Mouse (Mus musculus) hindbrain, embryonic 13.5 days (tissue): ENCODE results near the gene Phlda2. TPM values are rescaled to one million over a fixed set of nuclear protein-coding genes. Genes with fewer than 3 reads are reported as not detected.

Experiments
- ATAC-seq: fragments of 200-750 bp; cut with Nextera tagmentation; 2 replicates; pipeline ENCODE4 v1.8.0; 2017; ENCODE audit warnings: moderate TSS enrichment; ENCODE audit not compliant: low FRiP score
- H3K27ac ChIP-seq: fragments of 300-500 bp; sonication (generic); 2 replicates; pipeline ENCODE4 v1.5.1; 2015; ENCODE audit warnings: inconsistent platforms, mild to moderate bottlenecking, moderate library complexity
- H3K27me3 ChIP-seq: fragments of 300-500 bp; sonication (generic); 2 replicates; pipeline ENCODE4 v1.6.1; 2015; ENCODE audit warnings: mild to moderate bottlenecking, inconsistent platforms
- H3K36me3 ChIP-seq: fragments of 300-500 bp; sonication (generic); 2 replicates; pipeline ENCODE4 v1.6.1; 2015; ENCODE audit warnings: mild to moderate bottlenecking, inconsistent platforms
- H3K4me1 ChIP-seq: fragments of 300-500 bp; sonication (generic); replicated peaks from 2 replicates; pipeline ENCODE4 v1.6.1; 2015; ENCODE audit warnings: inconsistent platforms
- H3K4me2 ChIP-seq: fragments of 300-500 bp; sonication (generic); 2 replicates; pipeline ENCODE4 v1.6.1; 2015; ENCODE audit warnings: inconsistent platforms, mild to moderate bottlenecking, moderate library complexity
- H3K4me3 ChIP-seq: fragments of 300-500 bp; sonication (generic); 2 replicates; pipeline ENCODE4 v1.5.1; 2015; ENCODE audit warnings: mild to moderate bottlenecking, inconsistent platforms
- H3K9ac ChIP-seq: fragments of 300-500 bp; sonication (generic); 2 replicates; pipeline ENCODE4 v1.6.1; 2015; ENCODE audit warnings: mild to moderate bottlenecking, inconsistent platforms
- H3K9me3 ChIP-seq: fragments of 300-500 bp; sonication (generic); 2 replicates; pipeline ENCODE4 v1.6.1; 2016; ENCODE audit warnings: inconsistent platforms
- WGBS: fragments of 180-500 bp; shearing (Covaris S2); methylation state at CpG from one replicate; pipeline ENCODE4 v1.1.7; 2015; 5-methylcytosine and 5-hydroxymethylcytosine counted together
- polyA plus RNA-seq: library from polyadenylated mRNA; unstranded; fragments of >200 nt; fragmentation: Nextera tagmentation; extraction: Ambion mirVana; gene quantifications from 2 replicates; pipeline ENCODE4 v1.2.1, GENCODE M21; 2015

The Phlda2 gene
- polyA plus RNA-seq, 1 experiment from 2014 or later, result 0.53 TPM

DNA sequence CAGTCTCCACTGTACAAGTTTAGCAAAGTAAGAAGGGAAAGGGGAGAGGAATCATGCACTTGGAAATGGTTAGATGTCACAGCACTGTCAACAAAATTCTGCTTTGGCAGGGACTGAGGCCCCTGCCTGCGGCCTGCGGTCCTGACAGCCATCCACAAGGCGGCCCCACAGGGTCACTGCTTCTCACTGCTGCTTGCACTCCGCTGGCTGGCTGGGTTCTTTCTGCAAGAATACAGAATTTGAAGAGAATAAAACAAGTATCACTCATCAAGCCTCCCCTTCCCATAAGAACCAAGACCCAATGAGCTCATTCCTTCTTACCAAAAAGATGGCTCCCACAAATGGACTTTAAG lies 11.4 kb upstream of the Phlda2 start:
- no peaks in the 10 kb centered on the region for H3K27me3 ChIP-seq
- no peak overlapping the region for H3K27ac ChIP-seq
- no peak overlapping the region for H3K9ac ChIP-seq
- H3K4me2 ChIP-seq, result no peak overlapping the region
- H3K4me3 ChIP-seq, result no peak overlapping the region
- ATAC-seq, result no peak
- no peaks in the 10 kb centered on the region for H3K4me1 ChIP-seq
- peaks cover 70% of the 10 kb centered on the region for H3K36me3 ChIP-seq
- no peaks in the 10 kb centered on the region for H3K9me3 ChIP-seq
- 93% methylated on average over 4 of the region's 4 CpGs for WGBS

DNA sequence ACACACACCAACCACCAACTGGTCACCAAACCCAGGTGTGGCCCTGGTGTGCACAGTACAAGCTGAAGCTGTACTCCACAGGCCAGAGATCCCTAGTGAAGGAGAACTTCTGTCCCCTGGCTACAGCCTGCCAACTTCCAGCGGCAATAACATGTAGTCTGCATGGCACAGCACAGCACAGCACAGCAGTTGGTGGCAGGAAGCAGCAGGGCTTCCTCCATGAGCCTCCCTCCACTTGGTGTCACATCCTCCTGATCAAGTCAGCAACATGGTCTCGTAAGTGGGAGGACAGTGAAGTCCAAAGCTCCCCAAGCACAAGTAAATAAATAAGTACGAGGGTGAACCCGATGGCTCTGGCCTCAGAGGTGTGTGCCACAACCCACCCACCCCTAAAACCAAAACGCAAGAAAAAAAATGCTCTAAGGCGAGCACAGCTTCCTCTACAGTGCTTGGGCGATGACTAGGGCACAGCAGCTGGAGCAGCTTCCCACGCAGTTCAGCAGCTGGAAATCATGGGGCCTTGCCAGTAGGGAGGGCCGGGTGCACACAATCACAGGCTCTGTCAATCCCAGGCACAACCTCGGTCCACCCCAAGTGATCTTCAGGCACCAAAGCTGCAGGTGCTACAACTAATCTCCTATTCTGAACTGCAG lies 10.9 kb upstream of the Phlda2 start:
- no peak for ATAC-seq
- Histone ChIP-seq H3K27ac (no peak overlapping the region), H3K36me3 (peaks cover 65% of the 10 kb centered on the region), H3K9ac (no peak overlapping the region), H3K9me3 (no peaks in the 10 kb centered on the region), H3K4me1 (no peaks in the 10 kb centered on the region), H3K4me3 (no peak overlapping the region), H3K27me3 (no peaks in the 10 kb centered on the region), H3K4me2 (no peak overlapping the region)
- 92% methylated on average over 10 of the region's 10 CpGs for WGBS

DNA sequence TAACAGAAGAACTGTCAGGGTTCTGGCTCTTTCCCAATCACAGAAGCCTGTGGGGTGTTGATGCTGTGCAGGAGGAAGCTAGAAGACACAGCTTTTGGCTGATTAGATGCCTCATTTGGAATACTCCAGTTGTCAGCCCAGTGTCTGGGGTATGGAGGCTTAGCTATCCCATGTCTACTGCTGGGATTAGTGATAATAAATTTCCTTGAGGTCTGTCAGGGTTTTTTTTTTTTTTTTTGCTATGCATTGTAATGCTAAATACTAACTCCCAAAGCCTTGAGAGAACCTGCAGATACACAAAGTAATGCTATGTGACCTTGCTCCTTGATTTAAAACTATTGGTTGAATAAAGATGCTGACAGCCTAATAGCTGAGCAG lies 8.4 kb upstream of the Phlda2 start:
- Histone ChIP-seq H3K27ac (no peak overlapping the region), H3K36me3 (peaks cover 40% of the 10 kb centered on the region), H3K9ac (no peak overlapping the region), H3K27me3 (peaks cover 1% of the 10 kb centered on the region; the same call in 1 of the 2 replicates), H3K4me1 (no peaks in the 10 kb centered on the region), H3K4me3 (no peak overlapping the region), H3K9me3 (no peaks in the 10 kb centered on the region), H3K4me2 (no peak overlapping the region)
- ATAC-seq, result no peak

DNA sequence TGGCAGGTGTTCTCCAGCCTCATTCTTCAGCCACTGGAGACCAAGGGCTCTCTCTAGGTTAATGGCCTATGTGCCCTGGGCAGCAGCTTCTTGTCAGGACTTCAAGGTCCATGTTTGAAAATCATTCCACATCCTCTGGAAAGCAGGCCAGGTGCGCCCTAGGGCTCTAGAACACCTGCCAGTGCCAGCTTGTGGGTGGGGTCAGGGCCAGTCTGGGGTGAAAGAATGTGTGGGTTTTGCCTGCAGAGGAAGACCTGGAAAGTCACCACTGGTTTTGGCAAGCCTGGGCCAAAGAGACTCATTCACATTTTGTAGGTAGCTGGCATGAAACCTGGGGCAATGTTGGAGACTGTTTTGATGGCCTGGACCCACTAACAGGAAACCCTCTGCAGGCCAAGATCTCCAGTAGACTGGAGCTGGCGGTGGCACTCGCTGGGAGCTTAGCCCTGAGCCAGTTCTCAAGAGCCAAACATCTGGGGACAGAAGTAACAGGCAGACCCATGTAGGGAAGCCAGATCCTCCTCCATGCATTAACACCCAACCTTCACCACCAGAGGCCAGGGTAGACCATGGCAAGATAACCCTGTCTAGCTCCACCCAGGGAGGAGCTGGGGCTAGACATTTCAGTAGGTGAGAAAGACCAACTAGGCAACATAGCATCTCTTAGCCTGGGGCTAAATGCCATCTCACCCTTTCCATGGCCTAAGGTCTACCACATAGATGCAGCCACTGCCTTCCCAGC lies 7.8 kb upstream of the Phlda2 start:
- H3K9ac ChIP-seq, result no peak overlapping the region
- 91% methylated on average over 3 of the region's 3 CpGs for WGBS
- no peak for ATAC-seq

DNA sequence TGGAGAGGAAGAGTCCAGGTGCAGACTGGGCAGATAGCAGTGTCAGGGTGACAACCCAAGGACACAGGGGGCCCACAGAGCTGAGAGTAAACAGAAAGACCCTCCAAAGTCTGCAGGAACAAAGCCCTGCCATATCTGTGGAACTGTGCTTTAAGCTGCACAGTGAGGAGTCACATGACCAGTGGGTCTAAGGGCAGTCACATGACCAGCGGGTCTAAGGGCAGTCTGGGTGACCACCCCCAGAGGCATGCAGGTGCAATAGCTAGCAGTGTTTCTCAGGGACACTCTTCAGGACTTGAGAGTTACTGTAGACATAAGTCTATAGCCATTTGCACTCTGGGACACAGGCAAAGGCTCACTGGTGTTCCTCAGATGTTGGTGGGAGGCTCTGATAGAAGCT lies 6.6 kb upstream of the Phlda2 start:
- no peaks in the 10 kb centered on the region for H3K9me3 ChIP-seq
- H3K4me2 ChIP-seq, result no peak overlapping the region
- peaks cover 12% of the 10 kb centered on the region for H3K27me3 ChIP-seq
- 73% methylated on average over 1 of the region's 1 CpGs for WGBS
- no peak overlapping the region for H3K27ac ChIP-seq
- ATAC-seq, result no peak
- peaks cover 22% of the 10 kb centered on the region for H3K36me3 ChIP-seq
- no peak overlapping the region for H3K9ac ChIP-seq
- H3K4me1 ChIP-seq, result no peaks in the 10 kb centered on the region
- H3K4me3 ChIP-seq, result no peak overlapping the region

More for the DNA sequence above, 7.8 kb upstream of the Phlda2 start:
- peaks cover 5% of the 10 kb centered on the region; the same call in 1 of the 2 replicates for H3K27me3 ChIP-seq
- no peak overlapping the region for H3K4me2 ChIP-seq
- H3K4me3 ChIP-seq, result no peak overlapping the region
- H3K4me1 ChIP-seq, result no peaks in the 10 kb centered on the region
- H3K27ac ChIP-seq, result no peak overlapping the region
- no peaks in the 10 kb centered on the region for H3K9me3 ChIP-seq
- H3K36me3 ChIP-seq, result peaks cover 34% of the 10 kb centered on the region

DNA sequence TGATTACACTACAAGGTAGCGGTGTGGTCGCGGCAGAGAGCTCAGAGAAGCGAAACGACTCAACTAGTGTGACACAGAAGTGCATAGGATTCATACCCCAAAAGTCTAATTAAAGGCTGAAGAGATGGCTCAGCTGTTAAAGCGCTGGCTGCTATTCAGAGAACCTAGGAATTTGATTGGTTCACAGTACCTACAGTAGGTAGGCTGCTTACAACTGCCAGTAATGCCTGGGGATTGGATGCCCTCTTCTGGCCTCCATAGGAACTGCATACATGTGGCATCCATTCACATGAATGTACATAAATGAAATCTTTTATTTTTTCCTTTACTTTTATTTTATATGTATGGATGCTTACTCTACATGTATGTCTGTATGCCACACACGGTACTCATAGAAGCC lies 3.7 kb upstream of the Phlda2 start:
- Histone ChIP-seq H3K9ac (no peak overlapping the region), H3K27ac (no peak overlapping the region), H3K27me3 (peaks cover 41% of the 10 kb centered on the region), H3K4me3 (no peak overlapping the region), H3K36me3 (no peaks in the 10 kb centered on the region), H3K4me2 (no peak overlapping the region), H3K4me1 (peaks cover 12% of the 10 kb centered on the region), H3K9me3 (no peaks in the 10 kb centered on the region)
- WGBS, result 32% methylated on average over 7 of the region's 7 CpGs
- ATAC-seq, result no peak

DNA sequence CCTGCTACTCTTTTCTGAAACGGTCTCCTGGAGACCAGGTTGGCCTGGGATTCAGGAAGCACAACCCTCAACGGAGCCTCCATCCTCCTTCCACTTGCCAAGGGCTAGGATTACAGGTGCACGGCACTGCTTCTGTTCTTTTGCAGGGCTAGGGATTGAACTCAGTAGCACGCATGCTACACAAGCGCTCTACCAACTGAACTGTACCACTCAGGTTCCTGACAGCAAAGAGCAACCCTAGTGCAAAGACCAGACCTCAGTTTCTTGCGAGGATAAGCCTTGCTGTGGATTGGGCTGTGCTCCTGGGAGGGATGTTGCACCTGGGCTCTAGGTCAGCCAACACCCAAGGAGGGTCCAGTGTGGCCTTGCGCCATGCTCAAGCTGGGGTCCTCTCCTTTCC lies 3.3 kb upstream of the Phlda2 start:
- no peaks in the 10 kb centered on the region for H3K9me3 ChIP-seq

DNA sequence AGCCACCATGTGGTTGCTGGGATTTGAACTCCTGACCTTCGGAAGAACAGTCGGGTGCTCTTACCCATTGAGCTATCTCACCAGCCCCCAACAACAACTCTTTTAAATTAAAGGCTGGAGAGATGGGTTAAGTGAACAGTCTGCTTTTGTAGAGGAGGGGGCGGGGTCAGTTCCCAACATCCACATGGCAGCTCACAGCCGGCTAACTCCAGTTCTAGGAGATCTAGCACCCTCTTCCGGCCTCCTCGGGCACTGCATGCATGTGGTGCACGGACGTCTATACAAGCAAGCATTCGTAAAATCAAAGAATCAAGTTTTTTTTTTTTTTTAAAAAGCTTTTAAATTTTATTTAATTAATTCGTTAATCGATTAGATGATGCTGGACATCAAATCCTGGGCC lies 2.9 kb upstream of the Phlda2 start:
- ATAC-seq, result no peak
- H3K9ac ChIP-seq, result no peak overlapping the region
- WGBS, result 24% methylated on average over 11 of the region's 11 CpGs

More for the DNA sequence above, 3.3 kb upstream of the Phlda2 start:
- H3K4me2 ChIP-seq, result no peak overlapping the region
- H3K27ac ChIP-seq, result no peak overlapping the region
- H3K9ac ChIP-seq, result no peak overlapping the region
- no peak overlapping the region for H3K4me3 ChIP-seq
- 77% methylated on average over 7 of the region's 7 CpGs for WGBS
- peaks cover 45% of the 10 kb centered on the region for H3K27me3 ChIP-seq
- H3K4me1 ChIP-seq, result peaks cover 15% of the 10 kb centered on the region
- no peak for ATAC-seq
- H3K36me3 ChIP-seq, result no peaks in the 10 kb centered on the region

DNA sequence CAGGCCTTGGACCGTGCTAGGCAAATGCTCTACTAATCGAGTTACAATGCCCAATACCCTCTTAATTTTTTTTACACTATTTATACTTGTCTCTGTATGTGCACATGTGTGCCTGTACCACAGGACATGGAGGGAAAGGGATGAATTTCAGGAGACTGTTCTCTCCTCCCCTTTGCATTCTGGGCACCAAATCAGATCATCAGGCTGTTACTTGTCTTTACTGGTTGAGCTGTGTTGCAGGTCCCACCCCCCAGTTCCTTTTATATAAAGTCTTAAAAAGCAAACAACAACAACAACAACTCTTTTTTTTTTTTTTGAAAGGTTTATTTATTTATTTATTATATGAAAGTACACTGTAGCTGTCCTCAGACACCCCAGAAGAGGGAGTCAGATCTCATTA lies 2.5 kb upstream of the Phlda2 start:
- no peak overlapping the region for H3K4me3 ChIP-seq
- no peaks in the 10 kb centered on the region for H3K36me3 ChIP-seq
- H3K9me3 ChIP-seq, result no peaks in the 10 kb centered on the region
- H3K27ac ChIP-seq, result no peak overlapping the region
- H3K4me2 ChIP-seq, result no peak overlapping the region
- no peak overlapping the region for H3K9ac ChIP-seq
- H3K27me3 ChIP-seq, result peaks cover 54% of the 10 kb centered on the region
- no peak for ATAC-seq
- 96% methylated on average over 2 of the region's 2 CpGs for WGBS
- H3K4me1 ChIP-seq, result peaks cover 15% of the 10 kb centered on the region

More for the DNA sequence above, 2.9 kb upstream of the Phlda2 start:
- H3K4me3 ChIP-seq, result no peak overlapping the region
- H3K4me1 ChIP-seq, result peaks cover 15% of the 10 kb centered on the region
- no peak overlapping the region for H3K27ac ChIP-seq
- H3K9me3 ChIP-seq, result no peaks in the 10 kb centered on the region
- H3K36me3 ChIP-seq, result no peaks in the 10 kb centered on the region
- no peak overlapping the region for H3K4me2 ChIP-seq
- peaks cover 50% of the 10 kb centered on the region for H3K27me3 ChIP-seq

DNA sequence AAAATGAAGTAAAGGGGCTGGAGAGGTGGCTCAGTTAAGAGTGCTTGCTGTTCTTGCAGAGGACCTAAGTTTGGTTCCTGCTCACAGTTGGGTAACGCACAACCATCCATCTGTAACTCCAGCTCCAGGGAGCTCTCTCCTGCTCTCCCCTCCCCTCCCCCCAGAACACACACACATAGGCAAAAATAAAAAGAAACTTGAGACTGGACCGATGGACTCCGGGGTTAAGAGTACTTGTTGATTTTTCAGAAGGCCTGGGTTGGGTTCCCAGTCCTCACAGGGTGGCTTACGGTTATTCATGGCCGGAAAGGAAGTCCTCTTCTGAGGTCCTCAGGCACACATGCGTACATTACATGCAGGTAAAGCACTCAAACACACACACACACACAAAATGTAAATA lies 976 bp upstream of the Phlda2 start:
- no peak overlapping the region for H3K4me3 ChIP-seq
- no peak overlapping the region for H3K9ac ChIP-seq
- no peak for ATAC-seq
- H3K4me2 ChIP-seq, result no peak overlapping the region
- peaks cover 15% of the 10 kb centered on the region for H3K4me1 ChIP-seq
- H3K27me3 ChIP-seq, result peaks cover 69% of the 10 kb centered on the region
- no peaks in the 10 kb centered on the region for H3K36me3 ChIP-seq
- no peaks in the 10 kb centered on the region for H3K9me3 ChIP-seq
- H3K27ac ChIP-seq, result no peak overlapping the region
- WGBS, result 93% methylated on average over 6 of the region's 6 CpGs

DNA sequence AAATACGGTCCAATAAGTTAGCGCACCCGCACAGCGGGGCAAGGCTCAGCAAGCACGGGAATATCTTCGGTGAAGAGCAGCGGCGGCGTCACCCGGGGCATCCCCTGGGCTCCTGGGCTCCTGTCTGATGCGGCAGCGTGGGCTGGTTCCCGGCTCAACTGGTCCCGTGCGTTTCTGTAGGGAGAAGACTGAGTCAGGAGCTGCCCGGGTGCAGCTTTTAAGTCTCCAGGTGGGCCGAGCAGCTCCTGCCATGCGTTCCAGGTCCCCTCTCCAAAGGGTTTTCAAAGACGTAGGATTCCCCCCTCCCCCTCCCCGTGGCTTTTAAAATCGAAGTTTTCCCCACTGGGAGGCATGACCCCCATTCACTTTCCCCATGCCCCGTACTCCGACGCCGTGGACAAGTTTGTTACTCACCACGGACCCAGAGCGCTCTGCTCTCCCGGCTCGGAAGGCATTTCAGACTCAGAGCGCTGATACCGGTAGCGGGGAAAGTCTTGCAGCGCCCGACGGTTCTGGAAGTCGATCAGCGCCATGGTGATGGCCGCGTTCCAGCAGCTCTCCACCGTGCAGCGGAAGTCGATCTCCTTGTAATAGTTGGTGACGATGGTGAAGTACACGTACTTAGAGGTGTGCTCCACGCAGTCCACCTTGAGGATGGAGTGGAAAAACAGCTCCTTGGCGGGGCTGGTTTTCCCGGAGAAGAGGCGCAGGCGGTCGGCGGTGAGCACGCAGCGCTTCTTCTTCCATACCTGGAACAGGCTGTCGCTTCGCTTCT lies 1.1 kb downstream of the Phlda2 start:
- Histone ChIP-seq H3K9me3 (no peaks in the 10 kb centered on the region), H3K4me1 (peaks cover 15% of the 10 kb centered on the region), H3K9ac (peak overlapping the region; percentile 59), H3K27me3 (peaks cover 77% of the 10 kb centered on the region), H3K36me3 (no peaks in the 10 kb centered on the region), H3K27ac (no peak overlapping the region), H3K4me2 (peak overlapping the region; percentile 63), H3K4me3 (peak overlapping the region; percentile 43)
- ATAC-seq, result peak; percentile 47
- 3% methylated on average over 55 of the region's 55 CpGs for WGBS

DNA sequence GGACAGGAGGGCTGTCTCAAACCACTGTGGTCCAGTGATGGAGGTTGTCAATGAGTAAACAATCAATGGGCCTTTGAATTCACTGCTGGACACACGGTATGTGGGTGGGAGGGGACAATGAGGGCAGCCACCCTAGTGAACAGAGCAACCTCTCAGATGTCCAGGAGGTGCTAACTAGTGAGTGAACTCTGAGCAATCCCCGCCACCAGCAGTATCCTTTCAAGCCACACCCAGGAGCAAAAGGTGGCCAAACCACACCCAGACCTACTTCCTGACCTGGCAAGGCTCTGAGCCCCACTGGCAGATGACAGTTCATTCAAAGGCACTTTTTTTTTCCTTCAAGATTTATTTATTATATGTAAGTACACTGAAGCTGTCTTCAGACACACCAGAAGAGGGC lies 2.0 kb downstream of the Phlda2 start:
- peaks cover 75% of the 10 kb centered on the region for H3K27me3 ChIP-seq
- H3K9me3 ChIP-seq, result no peaks in the 10 kb centered on the region
- no peak overlapping the region for H3K4me3 ChIP-seq
- H3K4me2 ChIP-seq, result no peak overlapping the region
- 40% methylated on average over 2 of the region's 2 CpGs for WGBS
- no peak overlapping the region for H3K27ac ChIP-seq
- no peak overlapping the region for H3K9ac ChIP-seq
- peaks cover 15% of the 10 kb centered on the region for H3K4me1 ChIP-seq
- no peaks in the 10 kb centered on the region for H3K36me3 ChIP-seq
- ATAC-seq, result no peak
